Mouse (Mus musculus): ENCODE measurements around the gene Klhl22. TPM values are rescaled to one million over a fixed set of nuclear protein-coding genes. Genes with fewer than 3 reads are reported as not detected.
"Not testable (repeated sequence)": the region's sequence is repeated elsewhere in the genome, so short reads cannot be mapped to it uniquely, and the experiment has no call there.

The Klhl22 gene
- polyA plus RNA-seq, 1 experiment from 2014 or later, result 48.0 TPM

DNA sequence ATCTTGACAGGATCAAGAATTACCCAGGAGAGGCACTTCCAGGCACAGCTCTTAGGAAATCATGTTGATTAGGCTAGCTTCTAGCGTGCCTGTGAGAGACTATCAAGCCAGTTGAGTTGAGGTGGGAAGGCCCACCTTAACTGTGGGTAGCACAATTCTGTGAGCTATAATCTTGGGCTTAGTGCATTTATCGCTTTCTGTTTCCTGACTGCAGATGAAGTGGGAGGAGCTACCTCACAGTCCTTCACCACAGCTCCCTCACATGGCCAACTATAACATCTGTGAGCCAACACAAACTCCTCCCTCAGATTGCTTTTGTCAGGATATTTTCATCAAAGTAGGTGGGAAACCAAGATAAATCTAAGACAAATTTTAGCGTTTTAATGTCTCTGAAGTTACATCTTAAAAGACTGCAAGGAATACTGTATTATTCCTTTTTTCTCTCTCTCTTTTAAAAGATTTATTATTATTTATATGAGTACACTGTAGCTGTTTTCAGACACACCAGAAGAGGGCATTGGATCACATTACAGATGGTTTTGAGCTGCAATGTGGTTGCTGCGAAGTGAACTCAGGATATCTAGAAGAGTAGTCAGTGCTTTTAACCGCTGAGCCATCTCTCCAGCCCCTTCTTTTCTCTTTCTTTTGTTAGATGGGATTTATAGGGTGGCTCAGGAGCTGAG, 32.1 kb upstream of the Klhl22 start:
- Histone ChIP-seq H3K9ac (replicated peaks; ENCODE audit: low read length) (no peak overlapping the region), H3K9me3 (replicated peaks; ENCODE audit: control insufficient read depth, low read length) (no peaks in the 10 kb centered on the region), H3K4me3 (ENCODE audit: low read depth, low read length) (no peak overlapping the region), H3K27me3 (ENCODE audit: control insufficient read depth, insufficient read depth, low read length) (no peaks in the 10 kb centered on the region), H3K4me1 (ENCODE audit: control insufficient read depth, insufficient read depth, low read length) (no peaks in the 10 kb centered on the region), H3K36me3 (replicated peaks; ENCODE audit: control insufficient read depth, insufficient read depth, low read depth, low read length) (no peaks in the 10 kb centered on the region), H3K4me2 (ENCODE audit: low read depth, low read length) (no peak overlapping the region), H3K27ac (replicated peaks; ENCODE audit: low read depth, low read length) (no peak overlapping the region)
- ATAC-seq (replicated peaks; ENCODE audit: insufficient number of reproducible peaks, low FRiP score, low TSS enrichment, low read depth) (no peak), DNase-seq (ENCODE audit: low spot score) (peak; percentile 61)
- whole genome bisulfite sequencing, result 15% methylated on average over 5 of the region's 5 CpGs

DNA sequence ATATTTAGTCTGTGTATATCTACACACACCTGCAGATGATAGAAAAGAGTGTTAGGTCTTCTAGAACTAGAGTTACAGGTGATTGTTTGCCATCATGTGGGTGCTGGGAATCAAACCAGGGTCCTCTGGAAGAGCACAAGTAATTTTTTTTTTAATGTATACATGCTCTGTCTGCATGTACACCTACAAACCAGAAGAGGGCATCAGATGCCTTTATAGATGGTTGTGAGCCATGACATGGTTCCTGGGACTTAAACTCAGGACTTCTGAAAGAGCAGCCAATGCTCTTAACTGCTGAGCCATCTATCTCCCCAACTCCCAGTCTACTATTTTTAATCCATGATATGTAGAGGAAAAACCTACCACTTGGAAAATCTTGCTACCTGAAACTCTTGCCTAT, 29.4 kb upstream of the Klhl22 start:
- Histone ChIP-seq H3K9me3 (replicated peaks; ENCODE audit: control insufficient read depth, low read length) (no peaks in the 10 kb centered on the region), H3K4me2 (ENCODE audit: low read depth, low read length) (no peak overlapping the region), H3K4me1 (ENCODE audit: control insufficient read depth, insufficient read depth, low read length) (no peaks in the 10 kb centered on the region), H3K27me3 (ENCODE audit: control insufficient read depth, insufficient read depth, low read length) (no peaks in the 10 kb centered on the region), H3K27ac (replicated peaks; ENCODE audit: low read depth, low read length) (no peak overlapping the region), H3K4me3 (ENCODE audit: low read depth, low read length) (no peak overlapping the region), H3K36me3 (replicated peaks; ENCODE audit: control insufficient read depth, insufficient read depth, low read depth, low read length) (no peaks in the 10 kb centered on the region), H3K9ac (replicated peaks; ENCODE audit: low read length) (no peak overlapping the region)
- DNase-seq (ENCODE audit: low spot score), result no peak
- no peak for ATAC-seq (replicated peaks; ENCODE audit: insufficient number of reproducible peaks, low FRiP score, low TSS enrichment, low read depth)

DNA sequence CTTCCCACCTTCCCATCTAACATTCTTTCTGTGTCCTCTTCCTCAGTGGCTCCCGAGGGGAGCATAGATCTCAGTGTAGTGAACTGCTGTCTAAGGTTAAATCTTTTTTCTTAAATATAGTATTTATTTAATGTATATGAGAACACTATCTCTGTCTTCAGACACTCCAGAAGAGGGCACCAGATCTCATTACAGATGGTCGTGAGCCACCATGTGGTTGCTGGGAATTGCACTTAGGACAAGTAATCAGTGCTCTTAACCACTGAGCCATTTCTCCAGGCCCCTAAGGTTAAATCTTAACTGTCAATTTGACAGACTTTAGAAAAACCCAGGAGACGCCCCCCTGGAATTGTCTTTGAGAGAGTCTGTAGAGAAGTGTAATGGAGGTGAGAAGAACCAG, 27.4 kb upstream of the Klhl22 start:
- H3K9ac ChIP-seq (replicated peaks; ENCODE audit: low read length), result no peak overlapping the region
- H3K4me3 ChIP-seq (ENCODE audit: low read depth, low read length), result no peak overlapping the region
- no peaks in the 10 kb centered on the region for H3K36me3 ChIP-seq (replicated peaks; ENCODE audit: control insufficient read depth, insufficient read depth, low read depth, low read length)
- 37% methylated on average over 3 of the region's 3 CpGs for WGBS
- H3K4me1 ChIP-seq (ENCODE audit: control insufficient read depth, insufficient read depth, low read length), result no peaks in the 10 kb centered on the region
- no peak for DNase-seq (ENCODE audit: low spot score)
- no peak for ATAC-seq (replicated peaks; ENCODE audit: insufficient number of reproducible peaks, low FRiP score, low TSS enrichment, low read depth)
- no peak overlapping the region for H3K4me2 ChIP-seq (ENCODE audit: low read depth, low read length)
- no peaks in the 10 kb centered on the region for H3K9me3 ChIP-seq (replicated peaks; ENCODE audit: control insufficient read depth, low read length)
- H3K27me3 ChIP-seq (ENCODE audit: control insufficient read depth, insufficient read depth, low read length), result no peaks in the 10 kb centered on the region
- no peak overlapping the region for H3K27ac ChIP-seq (replicated peaks; ENCODE audit: low read depth, low read length)

DNA sequence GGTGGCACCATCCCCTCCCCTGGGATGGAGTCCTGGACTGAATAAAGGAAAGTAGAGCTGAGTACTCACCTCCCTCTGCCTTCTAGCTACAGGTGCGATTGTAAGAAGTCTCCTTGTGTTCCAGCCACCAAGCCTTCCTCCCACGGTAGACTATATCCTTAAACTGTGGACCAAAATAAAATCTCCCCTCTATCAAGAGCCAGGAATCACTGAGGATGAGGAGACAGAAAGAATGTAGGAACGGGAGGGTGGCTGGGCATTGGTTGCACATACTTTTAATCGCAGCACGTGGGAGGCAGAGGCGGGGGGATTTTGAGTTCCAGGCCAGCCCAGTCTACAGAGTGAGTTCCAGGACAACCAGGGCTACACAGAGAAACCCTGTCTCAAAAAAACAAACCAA, 27.0 kb upstream of the Klhl22 start:
- no peak overlapping the region for H3K4me3 ChIP-seq (ENCODE audit: low read depth, low read length)
- no peaks in the 10 kb centered on the region for H3K4me1 ChIP-seq (ENCODE audit: control insufficient read depth, insufficient read depth, low read length)
- no peaks in the 10 kb centered on the region for H3K36me3 ChIP-seq (replicated peaks; ENCODE audit: control insufficient read depth, insufficient read depth, low read depth, low read length)
- DNase-seq (ENCODE audit: low spot score) (no peak), ATAC-seq (replicated peaks; ENCODE audit: insufficient number of reproducible peaks, low FRiP score, low TSS enrichment, low read depth) (no peak)
- H3K4me2 ChIP-seq (ENCODE audit: low read depth, low read length), result no peak overlapping the region
- H3K9me3 ChIP-seq (replicated peaks; ENCODE audit: control insufficient read depth, low read length), result no peaks in the 10 kb centered on the region
- no peaks in the 10 kb centered on the region for H3K27me3 ChIP-seq (ENCODE audit: control insufficient read depth, insufficient read depth, low read length)
- no peak overlapping the region for H3K9ac ChIP-seq (replicated peaks; ENCODE audit: low read length)
- no peak overlapping the region for H3K27ac ChIP-seq (replicated peaks; ENCODE audit: low read depth, low read length)
- 73% methylated on average over 6 of the region's 6 CpGs for WGBS

DNA sequence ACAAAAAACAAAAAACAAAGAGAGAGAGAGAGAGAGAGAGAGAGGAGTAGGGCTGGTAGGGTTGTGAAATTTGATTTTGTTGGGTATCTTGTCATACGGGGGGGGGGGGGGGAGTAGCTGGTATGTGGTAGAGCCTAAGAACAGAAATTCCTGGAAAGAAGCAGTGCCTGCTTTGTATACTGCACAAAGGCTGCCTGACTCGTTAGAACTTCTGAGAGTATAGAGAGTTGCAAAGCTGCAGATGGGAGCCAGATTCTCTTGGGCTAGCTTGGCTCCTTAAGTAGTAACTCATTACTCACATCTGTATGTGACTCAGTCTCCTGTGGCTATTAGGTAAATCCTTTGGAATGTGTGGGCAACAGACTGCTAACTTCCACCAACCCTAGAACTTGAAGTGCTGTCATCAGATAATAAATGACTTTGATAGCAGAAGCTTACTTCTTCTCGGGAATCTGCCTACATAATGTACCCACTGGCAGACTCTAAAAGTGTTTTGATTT, 26.5 kb upstream of the Klhl22 start, which contains the start of gene Med15:
Gene Med15, minus strand, starts transcription at position 51 of the 500 bp plus-strand sequence.
- Histone ChIP-seq H3K27ac (replicated peaks; ENCODE audit: low read depth, low read length) (no peak within 1 kb of the TSS), H3K4me1 (ENCODE audit: control insufficient read depth, insufficient read depth, low read length) (no peaks in the 10 kb centered on the region), H3K4me2 (ENCODE audit: low read depth, low read length) (no peak within 1 kb of the TSS), H3K27me3 (ENCODE audit: control insufficient read depth, insufficient read depth, low read length) (no peaks in the 10 kb centered on the region), H3K9ac (replicated peaks; ENCODE audit: low read length) (no peak within 1 kb of the TSS), H3K9me3 (replicated peaks; ENCODE audit: control insufficient read depth, low read length) (no peaks in the 10 kb centered on the region), H3K36me3 (replicated peaks; ENCODE audit: control insufficient read depth, insufficient read depth, low read depth, low read length) (no peaks in the 10 kb centered on the region), H3K4me3 (ENCODE audit: low read depth, low read length) (no peak within 1 kb of the TSS)
- ATAC-seq (replicated peaks; ENCODE audit: insufficient number of reproducible peaks, low FRiP score, low TSS enrichment, low read depth), result no peak
- 54% methylated on average over 3 of the region's 3 CpGs for WGBS
- DNase-seq (ENCODE audit: low spot score), result no peak

DNA sequence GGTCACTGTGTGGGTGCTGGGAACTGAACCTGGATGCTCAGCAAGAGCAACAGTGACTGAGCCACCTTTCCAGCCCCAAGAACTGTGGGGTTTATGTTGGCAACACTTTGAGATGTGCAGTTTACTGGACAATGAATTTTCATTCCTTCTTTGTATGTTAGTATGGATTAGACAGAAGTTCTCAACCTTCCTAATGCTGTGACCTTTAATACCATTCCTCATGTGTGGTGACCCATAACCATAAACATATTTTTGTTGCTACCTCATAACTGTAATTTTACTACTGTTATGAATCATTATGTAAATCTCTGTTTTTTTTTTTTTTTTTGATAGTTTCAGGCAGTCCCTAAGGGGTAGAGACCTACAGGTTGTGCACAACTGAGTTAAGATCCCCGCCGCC, 25.8 kb upstream of the Klhl22 start:
- H3K36me3 ChIP-seq (replicated peaks; ENCODE audit: control insufficient read depth, insufficient read depth, low read depth, low read length), result no peaks in the 10 kb centered on the region
- no peak overlapping the region for H3K9ac ChIP-seq (replicated peaks; ENCODE audit: low read length)
- WGBS, result 51% methylated on average over 2 of the region's 2 CpGs
- no peaks in the 10 kb centered on the region for H3K4me1 ChIP-seq (ENCODE audit: control insufficient read depth, insufficient read depth, low read length)
- peak overlapping the region; percentile 27; the same call in 1 of the 2 replicates for H3K4me2 ChIP-seq (ENCODE audit: low read depth, low read length)
- DNase-seq (ENCODE audit: low spot score) (no peak), ATAC-seq (replicated peaks; ENCODE audit: insufficient number of reproducible peaks, low FRiP score, low TSS enrichment, low read depth) (no peak)
- H3K4me3 ChIP-seq (ENCODE audit: low read depth, low read length), result no peak overlapping the region
- no peaks in the 10 kb centered on the region for H3K27me3 ChIP-seq (ENCODE audit: control insufficient read depth, insufficient read depth, low read length)
- H3K9me3 ChIP-seq (replicated peaks; ENCODE audit: control insufficient read depth, low read length), result no peaks in the 10 kb centered on the region
- H3K27ac ChIP-seq (replicated peaks; ENCODE audit: low read depth, low read length), result no peak overlapping the region

DNA sequence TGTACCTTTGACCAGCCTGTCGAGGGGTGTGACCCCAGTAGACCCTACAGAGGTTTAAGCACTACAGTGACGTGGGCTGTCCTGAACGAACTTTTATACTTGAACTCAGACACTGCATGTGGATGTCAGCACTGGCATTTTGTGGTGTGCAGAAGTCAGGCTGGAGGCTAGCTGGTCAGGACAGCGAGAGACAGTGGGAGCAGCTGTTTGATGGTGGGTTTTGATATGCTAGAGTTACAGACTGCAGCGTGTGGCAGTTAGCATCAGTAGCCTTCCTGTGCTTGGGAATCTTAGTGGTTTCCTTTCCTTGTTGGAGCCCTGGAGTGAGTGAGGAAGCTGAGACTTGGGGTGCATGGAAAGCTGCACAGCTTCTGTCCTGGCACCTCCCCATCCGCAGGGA, 24.5 kb upstream of the Klhl22 start:
- not testable (repeated sequence) for H3K9me3 ChIP-seq (replicated peaks; ENCODE audit: control insufficient read depth, low read length); ATAC-seq (replicated peaks; ENCODE audit: insufficient number of reproducible peaks, low FRiP score, low TSS enrichment, low read depth); H3K9ac ChIP-seq (replicated peaks; ENCODE audit: low read length); H3K36me3 ChIP-seq (replicated peaks; ENCODE audit: control insufficient read depth, insufficient read depth, low read depth, low read length); H3K27ac ChIP-seq (replicated peaks; ENCODE audit: low read depth, low read length); DNase-seq (ENCODE audit: low spot score); H3K4me3 ChIP-seq (ENCODE audit: low read depth, low read length); H3K4me2 ChIP-seq (ENCODE audit: low read depth, low read length); H3K4me1 ChIP-seq (ENCODE audit: control insufficient read depth, insufficient read depth, low read length); H3K27me3 ChIP-seq (ENCODE audit: control insufficient read depth, insufficient read depth, low read length)
- 88% methylated on average over 6 of the region's 6 CpGs for WGBS

DNA sequence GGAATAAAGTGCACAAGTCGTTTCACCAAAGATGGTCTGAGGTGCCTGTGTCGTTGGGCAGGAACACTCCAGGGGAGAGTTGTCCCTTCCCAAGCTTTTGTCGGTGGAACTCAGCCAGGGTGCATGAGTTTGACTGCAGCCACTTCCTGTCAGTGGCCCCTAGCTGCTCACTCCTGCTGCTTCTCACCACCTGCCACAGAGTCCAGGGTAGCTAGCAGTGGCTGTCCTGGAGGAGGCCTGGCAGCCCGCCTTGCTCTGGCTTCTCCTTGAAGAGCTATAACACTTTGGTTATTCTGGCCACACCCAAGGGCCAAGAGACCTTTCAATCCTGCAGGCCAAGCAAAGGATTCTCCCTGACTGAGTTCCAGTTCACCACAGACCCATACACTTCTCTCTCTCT, 23.3 kb upstream of the Klhl22 start:
- H3K4me2 ChIP-seq (ENCODE audit: low read depth, low read length), result no peak overlapping the region
- H3K9me3 ChIP-seq (replicated peaks; ENCODE audit: control insufficient read depth, low read length), result no peaks in the 10 kb centered on the region
- H3K9ac ChIP-seq (replicated peaks; ENCODE audit: low read length), result no peak overlapping the region
- 53% methylated on average over 4 of the region's 4 CpGs for WGBS
- ATAC-seq (replicated peaks; ENCODE audit: insufficient number of reproducible peaks, low FRiP score, low TSS enrichment, low read depth), result no peak
- H3K36me3 ChIP-seq (replicated peaks; ENCODE audit: control insufficient read depth, insufficient read depth, low read depth, low read length), result no peaks in the 10 kb centered on the region
- DNase-seq (ENCODE audit: low spot score), result no peak
- H3K27me3 ChIP-seq (ENCODE audit: control insufficient read depth, insufficient read depth, low read length), result no peaks in the 10 kb centered on the region
- no peak overlapping the region for H3K27ac ChIP-seq (replicated peaks; ENCODE audit: low read depth, low read length)
- no peak overlapping the region for H3K4me3 ChIP-seq (ENCODE audit: low read depth, low read length)
- no peaks in the 10 kb centered on the region for H3K4me1 ChIP-seq (ENCODE audit: control insufficient read depth, insufficient read depth, low read length)
